Mouse (Mus musculus) hindbrain, embryonic 14.5 days (tissue): Measurements from ENCODE around the gene 4930595D18Rik. TPM values are rescaled to one million over a fixed set of nuclear protein-coding genes. Genes with fewer than 3 reads are reported as not detected.

Experiments used
- ATAC-seq: fragments of 200-750 bp; cut with Nextera tagmentation; 2 replicates; pipeline ENCODE4 v1.8.0; 2017; ENCODE audit warnings: moderate number of reproducible peaks, mild to moderate bottlenecking, moderate TSS enrichment, moderate library complexity; ENCODE audit not compliant: low FRiP score
- DNase-seq: peaks from one replicate; pipeline ENCODE4 v3.0.0-alpha.2; 2015; ENCODE audit warnings: low spot score
- H3K27ac ChIP-seq: fragments of 300-500 bp; sonication (generic); 2 replicates; pipeline ENCODE4 v1.5.1; 2014; ENCODE audit warnings: mild to moderate bottlenecking, moderate library complexity
- H3K27me3 ChIP-seq: fragments of 300-500 bp; sonication (generic); 2 replicates; pipeline ENCODE4 v1.6.1; 2014; ENCODE audit warnings: mild to moderate bottlenecking, low read length, mixed read lengths; ENCODE audit not compliant: control insufficient read depth, insufficient read depth
- H3K36me3 ChIP-seq: fragments of 300-500 bp; sonication (generic); replicated peaks from 2 replicates; pipeline ENCODE4 v1.6.1; 2014; ENCODE audit not compliant: control insufficient read depth, insufficient read depth
- H3K4me1 ChIP-seq: fragments of 300-500 bp; sonication (generic); replicated peaks from 2 replicates; pipeline ENCODE4 v1.6.1; 2014; ENCODE audit warnings: antibody characterized with exemption, low read length, mixed read lengths; ENCODE audit not compliant: control insufficient read depth, insufficient read depth
- H3K4me2 ChIP-seq: fragments of 300-500 bp; sonication (generic); replicated peaks from 2 replicates; pipeline ENCODE4 v1.6.1; 2014; ENCODE audit warnings: mild to moderate bottlenecking, moderate library complexity
- H3K4me3 ChIP-seq: fragments of 300-500 bp; sonication (generic); replicated peaks from 2 replicates; pipeline ENCODE4 v1.5.1; 2014; ENCODE audit warnings: mild to moderate bottlenecking, low read length
- H3K9ac ChIP-seq: fragments of 300-500 bp; sonication (generic); 2 replicates; pipeline ENCODE4 v1.6.1; 2014
- H3K9me3 ChIP-seq: fragments of 300-500 bp; sonication (generic); 2 replicates; pipeline ENCODE4 v1.6.1; 2016; ENCODE audit warnings: low read length; ENCODE audit not compliant: control insufficient read depth
- WGBS: fragments of 180-500 bp; shearing (Covaris S2); extraction: QIAGEN DNeasy Blood & Tissue Kit; methylation state at CpG from one replicate; pipeline ENCODE4 v1.1.7; 2014; 5-methylcytosine and 5-hydroxymethylcytosine counted together
- polyA plus RNA-seq: library from polyadenylated mRNA; unstranded; fragments of >200 nt; fragmentation: Nextera tagmentation; extraction: Ambion mirVana; gene quantifications from 2 replicates; pipeline ENCODE4 v1.2.1, GENCODE M21; 2014

4930595D18Rik gene
- polyA plus RNA-seq, 1 experiment from 2014 or later: not detected

DNA sequence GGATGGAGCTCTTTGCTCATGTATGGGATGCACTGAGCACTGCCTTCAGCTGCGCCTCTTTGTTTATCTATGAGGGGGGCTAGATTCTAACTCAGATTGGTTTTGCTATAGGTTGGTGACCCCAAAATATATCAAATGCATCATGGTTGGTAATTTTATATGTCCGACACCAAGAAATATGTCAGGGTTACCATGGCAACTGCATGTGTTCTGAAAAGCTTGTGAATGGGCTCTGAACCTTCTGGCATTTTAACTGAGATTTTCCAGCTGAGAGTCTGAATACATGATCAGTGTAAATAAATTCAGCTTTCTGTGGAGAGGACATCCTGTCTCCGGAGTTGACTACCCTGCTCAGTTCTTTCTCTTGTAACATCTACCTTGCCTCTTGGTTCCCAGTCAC is 19.7 kb upstream of the 4930595D18Rik start:
- H3K9me3 ChIP-seq: no peaks in the 10 kb centered on the region
- ATAC-seq (no peak), DNase-seq (no peak)

DNA sequence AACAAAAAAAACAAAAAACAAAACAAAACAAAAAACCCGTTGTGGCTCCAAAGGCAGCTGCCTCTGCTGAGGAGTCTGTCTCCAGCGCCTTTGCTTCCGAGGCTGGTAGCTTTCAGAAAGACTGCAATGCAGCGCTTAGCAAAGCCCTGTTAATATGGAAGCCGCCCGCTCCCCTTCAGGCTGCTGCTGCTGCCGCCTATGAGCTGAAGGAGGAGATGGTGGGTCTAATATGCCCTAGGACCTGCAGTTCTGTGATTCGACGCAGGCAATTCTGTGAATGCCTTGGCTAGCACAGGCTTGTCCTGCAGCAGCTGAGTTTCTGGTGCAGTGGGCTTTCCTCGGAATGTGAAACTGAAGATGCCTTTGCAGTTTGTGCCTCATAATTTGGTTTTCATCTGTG is 18.8 kb upstream of the 4930595D18Rik start:
- DNase-seq (peak; percentile 29), ATAC-seq (no peak)
- Histone ChIP-seq H3K27me3 (no peaks in the 10 kb centered on the region), H3K4me3 (no peak overlapping the region), H3K9ac (no peak overlapping the region), H3K27ac (peak overlapping the region; percentile 49), H3K9me3 (no peaks in the 10 kb centered on the region), H3K36me3 (no peaks in the 10 kb centered on the region), H3K4me1 (peaks cover 13% of the 10 kb centered on the region), H3K4me2 (no peak overlapping the region)
- 55% methylated on average over 10 of the region's 10 CpGs for WGBS

More for the DNA sequence above, 19.7 kb upstream of the 4930595D18Rik start:
- Histone ChIP-seq H3K36me3 (no peaks in the 10 kb centered on the region), H3K4me3 (no peak overlapping the region), H3K4me1 (peaks cover 13% of the 10 kb centered on the region), H3K4me2 (no peak overlapping the region), H3K27me3 (no peaks in the 10 kb centered on the region), H3K27ac (0 out of 2 replicates have a peak overlapping the region, but pooled peaks have one; percentile 32), H3K9ac (no peak overlapping the region)
- WGBS: 34% methylated on average over 3 of the region's 3 CpGs

DNA sequence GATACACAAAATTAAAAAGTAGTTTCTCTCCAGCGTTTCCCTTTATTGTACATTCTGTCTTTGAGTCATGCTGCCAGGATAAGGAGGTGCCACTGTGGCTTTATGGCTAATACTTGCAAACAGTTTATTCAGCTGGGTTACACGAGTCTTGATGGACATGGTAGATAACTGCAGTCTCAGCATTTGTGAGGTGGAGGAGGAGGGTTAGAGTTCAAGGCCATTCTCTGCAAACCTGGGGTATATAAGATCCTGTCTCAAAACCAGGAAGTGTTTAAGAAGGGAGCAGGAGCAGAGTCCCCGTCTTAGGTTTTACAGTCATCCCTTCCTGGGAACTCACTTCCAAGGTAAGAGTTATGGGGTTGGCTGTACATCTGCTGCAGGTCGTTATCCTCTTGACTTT is 12.3 kb upstream of the 4930595D18Rik start:
- no peaks in the 10 kb centered on the region for H3K9me3 ChIP-seq
- H3K36me3 ChIP-seq: no peaks in the 10 kb centered on the region
- ATAC-seq: no peak
- H3K27me3 ChIP-seq: no peaks in the 10 kb centered on the region
- 84% methylated on average over 4 of the region's 4 CpGs for WGBS
- H3K4me2 ChIP-seq: no peak overlapping the region
- no peak overlapping the region for H3K4me3 ChIP-seq
- peaks cover 10% of the 10 kb centered on the region for H3K4me1 ChIP-seq
- H3K27ac ChIP-seq: no peak overlapping the region
- no peak for DNase-seq
- no peak overlapping the region for H3K9ac ChIP-seq

DNA sequence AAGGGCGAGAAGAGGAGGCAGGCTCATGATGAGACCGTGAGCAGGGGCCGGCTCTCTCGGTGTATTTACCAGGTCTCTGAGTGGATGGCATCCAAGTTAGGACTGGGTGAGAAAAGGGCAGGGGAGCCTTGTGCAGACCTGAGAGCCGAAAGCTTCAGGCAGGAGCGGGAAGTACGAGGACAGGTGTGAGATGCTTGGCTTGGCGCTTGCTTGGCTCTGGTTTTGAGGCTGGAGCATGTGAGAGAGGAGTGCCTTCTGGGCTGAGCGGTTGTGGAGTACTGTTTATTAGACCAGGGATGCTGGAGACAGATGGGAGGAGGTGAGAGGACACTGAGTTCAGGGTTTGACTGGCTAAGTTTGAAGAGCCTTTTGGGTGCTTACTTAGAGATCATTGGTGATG is 9.0 kb upstream of the 4930595D18Rik start:
- H3K9ac ChIP-seq: no peak overlapping the region
- H3K4me2 ChIP-seq: no peak overlapping the region
- ATAC-seq (no peak), DNase-seq (no peak)
- 74% methylated on average over 9 of the region's 9 CpGs for WGBS
- no peak overlapping the region for H3K27ac ChIP-seq
- H3K9me3 ChIP-seq: no peaks in the 10 kb centered on the region
- peaks cover 10% of the 10 kb centered on the region for H3K4me1 ChIP-seq
- no peaks in the 10 kb centered on the region for H3K27me3 ChIP-seq
- H3K4me3 ChIP-seq: no peak overlapping the region
- H3K36me3 ChIP-seq: no peaks in the 10 kb centered on the region

DNA sequence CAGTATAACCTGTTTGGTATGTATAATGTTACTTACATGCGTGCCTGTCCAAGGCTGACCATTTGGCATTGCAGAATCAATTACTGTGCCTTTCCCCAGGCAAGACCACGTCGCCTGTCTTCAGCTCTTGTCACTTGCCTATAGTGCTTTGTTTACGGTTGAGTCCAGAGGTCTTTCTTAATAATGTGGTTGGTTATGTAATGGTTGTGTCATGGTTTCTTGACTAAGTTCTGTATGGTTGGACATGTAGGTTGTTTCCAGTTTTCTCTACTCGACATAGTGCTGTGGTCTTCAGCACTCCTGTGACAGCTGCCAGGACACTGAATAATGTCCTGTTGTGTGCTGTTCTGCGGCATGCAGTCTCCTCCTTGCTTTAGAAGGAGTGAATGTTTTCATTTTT is 8.5 kb upstream of the 4930595D18Rik start:
- WGBS: 65% methylated on average over 6 of the region's 6 CpGs
- ATAC-seq: no peak
- no peak overlapping the region for H3K9ac ChIP-seq

DNA sequence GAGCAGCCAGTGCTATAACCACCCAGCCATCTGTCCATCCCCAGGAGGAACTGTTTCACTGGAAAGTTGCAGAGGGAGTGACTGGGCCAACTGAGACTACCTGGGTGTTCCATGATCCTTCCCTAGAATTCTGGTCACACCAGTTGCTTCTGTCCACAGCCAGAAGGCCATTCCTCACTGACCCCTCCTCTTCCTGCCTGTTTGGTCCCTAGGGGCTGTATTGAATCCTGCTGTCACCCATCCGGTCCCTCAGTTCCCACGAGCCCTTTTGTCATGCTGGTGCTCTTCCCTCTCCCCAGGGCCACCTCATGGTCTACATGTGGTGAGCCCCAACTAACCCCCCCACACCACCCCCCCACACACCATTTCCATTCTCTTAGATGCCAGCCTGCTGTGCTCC is 6.6 kb upstream of the 4930595D18Rik start:
- WGBS: 43% methylated on average over 2 of the region's 2 CpGs

More for the DNA sequence above, 8.5 kb upstream of the 4930595D18Rik start:
- DNase-seq: no peak
- Histone ChIP-seq H3K36me3 (no peaks in the 10 kb centered on the region), H3K9me3 (no peaks in the 10 kb centered on the region), H3K27ac (no peak overlapping the region), H3K27me3 (no peaks in the 10 kb centered on the region), H3K4me2 (no peak overlapping the region), H3K4me3 (no peak overlapping the region), H3K4me1 (peaks cover 10% of the 10 kb centered on the region)

DNA sequence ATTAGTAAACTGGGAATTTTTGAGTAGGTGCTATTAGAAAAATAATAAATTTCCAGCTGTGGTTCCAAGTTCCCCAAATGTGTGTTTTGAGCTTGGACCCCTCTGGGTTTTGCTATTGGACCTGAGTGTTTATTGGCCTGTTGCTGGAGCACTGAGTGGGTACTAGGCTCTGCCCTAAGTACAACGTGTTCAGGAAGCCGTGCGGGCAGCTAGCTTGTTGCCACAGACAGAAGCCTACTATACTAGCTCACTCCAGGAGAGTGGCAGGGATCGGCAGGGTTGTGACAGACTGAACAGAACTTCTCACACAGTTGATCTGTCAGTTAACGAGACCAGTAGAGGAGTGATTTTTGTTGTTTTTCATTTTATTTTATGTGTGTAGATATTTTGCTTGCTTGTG is 6.1 kb upstream of the 4930595D18Rik start:
- Histone ChIP-seq H3K9me3 (no peaks in the 10 kb centered on the region), H3K36me3 (no peaks in the 10 kb centered on the region), H3K9ac (no peak overlapping the region), H3K4me1 (peaks cover 10% of the 10 kb centered on the region), H3K27ac (no peak overlapping the region), H3K4me3 (no peak overlapping the region), H3K27me3 (no peaks in the 10 kb centered on the region), H3K4me2 (no peak overlapping the region)
- 88% methylated on average over 5 of the region's 5 CpGs for WGBS
- ATAC-seq (no peak), DNase-seq (no peak)

More for the DNA sequence above, 6.6 kb upstream of the 4930595D18Rik start:
- no peak overlapping the region for H3K9ac ChIP-seq
- ATAC-seq: no peak
- H3K4me2 ChIP-seq: no peak overlapping the region
- no peaks in the 10 kb centered on the region for H3K36me3 ChIP-seq
- no peak for DNase-seq
- H3K4me1 ChIP-seq: peaks cover 10% of the 10 kb centered on the region
- H3K27me3 ChIP-seq: no peaks in the 10 kb centered on the region
- no peak overlapping the region for H3K27ac ChIP-seq
- H3K9me3 ChIP-seq: no peaks in the 10 kb centered on the region
- no peak overlapping the region for H3K4me3 ChIP-seq

DNA sequence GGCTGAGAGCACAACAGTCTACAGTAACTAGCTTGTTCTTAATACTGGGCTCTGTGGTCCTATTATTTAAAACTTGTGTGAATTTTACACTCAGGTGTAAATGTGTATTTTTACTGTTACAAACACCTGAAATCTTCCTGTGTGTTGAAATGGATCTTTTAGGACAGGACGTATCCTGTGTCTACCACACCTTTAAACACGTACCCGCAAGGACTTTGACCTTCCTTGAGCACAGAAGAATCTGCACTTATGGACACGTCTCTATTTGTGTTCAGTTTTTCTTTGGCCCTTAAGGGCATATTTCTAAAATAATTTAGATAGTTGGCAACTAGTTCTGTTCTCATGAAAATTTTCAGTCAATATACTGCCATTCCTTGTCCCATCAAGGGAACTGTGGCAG is 4.0 kb upstream of the 4930595D18Rik start:
- no peak for DNase-seq
- no peak overlapping the region for H3K27ac ChIP-seq
- ATAC-seq: no peak
- H3K36me3 ChIP-seq: no peaks in the 10 kb centered on the region
- H3K9me3 ChIP-seq: no peaks in the 10 kb centered on the region
- 98% methylated on average over 4 of the region's 4 CpGs for WGBS
- peaks cover 6% of the 10 kb centered on the region for H3K4me1 ChIP-seq
- no peak overlapping the region for H3K4me3 ChIP-seq
- H3K4me2 ChIP-seq: no peak overlapping the region
- no peak overlapping the region for H3K9ac ChIP-seq
- H3K27me3 ChIP-seq: no peaks in the 10 kb centered on the region

DNA sequence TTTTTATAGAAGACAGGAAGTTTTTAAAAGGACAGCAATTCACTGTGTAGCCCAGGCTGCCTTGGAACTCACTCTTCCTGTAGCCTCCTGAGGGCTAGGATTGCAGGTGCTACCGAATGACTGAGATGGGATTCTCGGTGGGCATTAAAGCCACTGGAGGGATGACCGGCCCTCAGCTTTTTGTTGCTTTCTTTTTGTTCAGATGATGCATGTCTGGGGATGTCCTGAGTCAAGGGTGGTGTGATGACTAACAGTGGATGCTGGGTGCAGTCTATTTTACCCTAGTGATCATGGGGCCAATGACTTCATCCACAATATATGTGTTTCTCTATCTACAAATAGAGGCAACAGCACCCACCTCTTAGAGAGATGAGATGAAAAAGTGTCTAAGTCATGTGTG is 2.7 kb upstream of the 4930595D18Rik start:
- no peaks in the 10 kb centered on the region for H3K4me1 ChIP-seq
- H3K36me3 ChIP-seq: no peaks in the 10 kb centered on the region
- WGBS: 90% methylated on average over 3 of the region's 3 CpGs
- no peaks in the 10 kb centered on the region for H3K27me3 ChIP-seq
- no peak overlapping the region for H3K9ac ChIP-seq
- no peak for ATAC-seq
- H3K9me3 ChIP-seq: no peaks in the 10 kb centered on the region
- no peak overlapping the region for H3K27ac ChIP-seq
- DNase-seq: no peak
- H3K4me2 ChIP-seq: no peak overlapping the region
- H3K4me3 ChIP-seq: no peak overlapping the region

DNA sequence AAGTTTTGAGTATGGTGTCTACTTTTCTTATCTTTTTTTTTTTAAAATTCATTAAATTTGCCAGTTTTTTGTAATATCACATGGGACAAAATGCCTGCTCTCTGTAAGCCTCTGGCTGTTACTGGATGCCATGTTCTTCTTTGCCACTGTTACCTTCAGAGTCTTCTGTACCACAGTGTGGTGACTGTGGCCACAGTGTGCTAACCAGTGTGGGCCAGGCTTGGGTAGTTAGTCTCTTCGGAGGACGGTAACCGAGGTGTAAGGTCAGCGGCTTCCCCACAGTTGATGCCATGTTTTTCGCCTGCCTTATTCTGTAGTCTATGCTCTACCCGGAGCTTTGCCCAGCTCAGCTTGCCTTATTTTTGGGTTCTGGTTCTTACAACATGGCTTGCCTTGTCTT is 1.9 kb downstream of the 4930595D18Rik start:
- H3K27ac ChIP-seq: no peak overlapping the region
- no peak for DNase-seq
- no peaks in the 10 kb centered on the region for H3K9me3 ChIP-seq
- no peak overlapping the region for H3K4me3 ChIP-seq
- WGBS: 94% methylated on average over 6 of the region's 6 CpGs
- no peaks in the 10 kb centered on the region for H3K4me1 ChIP-seq
- no peak overlapping the region for H3K9ac ChIP-seq
- no peak for ATAC-seq
- no peak overlapping the region for H3K4me2 ChIP-seq
- H3K36me3 ChIP-seq: no peaks in the 10 kb centered on the region
- no peaks in the 10 kb centered on the region for H3K27me3 ChIP-seq
